Comparison of ENCODE assay signal across 16 mouse cellular contexts in the genomic region with DNA sequence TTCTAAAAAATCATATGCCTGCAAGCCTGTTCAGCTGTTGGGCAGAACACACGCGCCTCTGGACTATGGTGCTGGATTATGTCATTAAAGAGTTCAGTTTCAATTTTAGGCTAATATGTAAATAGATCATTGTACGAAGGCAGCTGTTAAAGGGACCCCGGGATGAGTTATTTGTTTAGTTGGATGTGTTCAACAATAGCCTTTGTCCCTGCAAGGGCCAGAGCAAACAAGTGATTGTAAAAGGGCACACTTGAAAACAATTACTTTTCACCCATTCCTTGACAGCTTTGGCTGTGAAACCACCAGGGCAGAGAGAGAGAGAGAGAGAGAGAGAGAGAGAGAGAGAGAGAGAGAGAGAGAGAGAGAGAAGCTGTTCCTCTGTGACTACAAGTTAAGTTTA. TPM values are rescaled to one million over a fixed set of nuclear protein-coding genes. Genes with fewer than 3 reads are reported as not detected.
A peak's percentile ranks its signal among the peaks of the same experiment; 100 is the strongest.
DNase-seq lines count a peak whose midpoint lies in the region; ATAC-seq and TF ChIP-seq lines count a peak whose summit lies in the region.
"Had no signal": no experiment of that assay in that cellular context is flagged by ENCODE, and none has a peak within 500 bp of the region (broad histone marks: within the 10 kb centered on the region; RNA-seq: fewer than 3 reads in every experiment).

No protein-coding gene starts in this region.

- peaks cover 29% of the 10 kb centered on the region for H3K4me1 ChIP-seq in neural tube, embryonic 12.5 days
- H3K4me1 ChIP-seq in neural tube, embryonic 15.5 days = peaks cover 34% of the 10 kb centered on the region
- peaks cover 12% of the 10 kb centered on the region; the same call in 1 of the 2 replicates for H3K4me1 ChIP-seq in intestine, embryonic 14.5 days (replicated peaks; ENCODE audit: control insufficient read depth, insufficient read depth, low read length)
- no peaks in the 10 kb centered on the region; the same call in 1 of the 2 replicates for H3K4me1 ChIP-seq in stomach, postnatal 0 days (replicated peaks; ENCODE audit: control insufficient read depth, insufficient read depth)

- no peak overlapping the region for H3K9ac ChIP-seq in neural tube, embryonic 12.5 days
- H3K9ac ChIP-seq in neural tube, embryonic 15.5 days (replicated peaks) = no peak overlapping the region
- H3K9ac ChIP-seq in intestine, embryonic 14.5 days (ENCODE audit: low read length) = peak overlapping the region; percentile 8; the same call in 1 of the 2 replicates
- no peak overlapping the region for H3K9ac ChIP-seq in stomach, postnatal 0 days (ENCODE audit: low read length)
- H3K9ac ChIP-seq: hindbrain, embryonic 13.5 days; kidney, embryonic 15.5 days; liver, embryonic 14.5 days had no signal

- H3K4me3 ChIP-seq in neural tube, embryonic 12.5 days = no peak overlapping the region
- H3K4me3 ChIP-seq in neural tube, embryonic 15.5 days (replicated peaks) = no peak overlapping the region
- H3K4me3 ChIP-seq in intestine, embryonic 14.5 days (ENCODE audit: low read depth, low read length) = peak overlapping the region; percentile 13; the same call in 1 of the 2 replicates
- H3K4me3 ChIP-seq in stomach, postnatal 0 days (ENCODE audit: low read depth, low read length) = no peak overlapping the region
- H3K4me3 ChIP-seq: erythroblast, embryonic 14.5 days; hindbrain, embryonic 13.5 days; kidney, embryonic 15.5 days; megakaryocyte, embryonic 14.5 days had no signal

- ATAC-seq in neural tube, embryonic 12.5 days (ENCODE audit: low FRiP score, low read depth) = no peak
- no peak for ATAC-seq in neural tube, embryonic 15.5 days (ENCODE audit: low FRiP score)
- ATAC-seq in intestine, embryonic 14.5 days (replicated peaks; ENCODE audit: low FRiP score, low TSS enrichment, low read depth) = no peak
- ATAC-seq in stomach, postnatal 0 days (ENCODE audit: low FRiP score, low TSS enrichment) = no peak
- no peak for ATAC-seq in megakaryocyte, adult 5-6 weeks (ENCODE audit: poor library complexity, severe bottlenecking)

- no peak for TF ChIP-seq CTCF in stomach, postnatal 0 days (IDR thresholded peaks at IDR 0.05; ENCODE audit: low read depth)

- H3K4me2 ChIP-seq in neural tube, embryonic 12.5 days (replicated peaks) = peak overlapping the region; percentile 22
- H3K4me2 ChIP-seq in neural tube, embryonic 15.5 days = no peak overlapping the region
- peak overlapping the region; percentile 84 for H3K4me2 ChIP-seq in intestine, embryonic 14.5 days (ENCODE audit: low read length)
- H3K4me2 ChIP-seq in stomach, postnatal 0 days (replicated peaks; ENCODE audit: low read depth) = 0 out of 2 replicates have a peak overlapping the region, but pooled peaks have one; percentile 13
- H3K4me2 ChIP-seq: kidney, embryonic 15.5 days had no signal

- WGBS in neural tube, embryonic 12.5 days = 8% methylated on average over 4 of the region's 4 CpGs
- WGBS in neural tube, embryonic 15.5 days = 10% methylated on average over 4 of the region's 4 CpGs
- 10% methylated on average over 4 of the region's 4 CpGs for WGBS in intestine, embryonic 14.5 days
- 17% methylated on average over 4 of the region's 4 CpGs for WGBS in stomach, postnatal 0 days

- no peaks in the 10 kb centered on the region for H3K36me3 ChIP-seq in neural tube, embryonic 12.5 days
- H3K36me3 ChIP-seq in neural tube, embryonic 15.5 days = no peaks in the 10 kb centered on the region
- peaks cover 4% of the 10 kb centered on the region; the same call in 1 of the 2 replicates for H3K36me3 ChIP-seq in intestine, embryonic 14.5 days (ENCODE audit: control insufficient read depth, insufficient read depth, low read length)
- no peaks in the 10 kb centered on the region for H3K36me3 ChIP-seq in stomach, postnatal 0 days (ENCODE audit: control insufficient read depth, insufficient read depth, low read length)
- H3K36me3 ChIP-seq: G1E; hindbrain, embryonic 13.5 days; kidney, embryonic 15.5 days had no signal

- no peaks in the 10 kb centered on the region for H3K9me3 ChIP-seq in neural tube, embryonic 12.5 days
- H3K9me3 ChIP-seq in neural tube, embryonic 15.5 days (replicated peaks) = no peaks in the 10 kb centered on the region
- H3K9me3 ChIP-seq in intestine, embryonic 14.5 days (ENCODE audit: control insufficient read depth, low read length) = no peaks in the 10 kb centered on the region
- H3K9me3 ChIP-seq in stomach, postnatal 0 days (ENCODE audit: control insufficient read depth, low read length) = no peaks in the 10 kb centered on the region
- H3K9me3 ChIP-seq: G1E; hindbrain, embryonic 13.5 days; kidney, embryonic 15.5 days; megakaryocyte, embryonic 14.5 days had no signal

- peak; percentile 34 for DNase-seq in layer of hippocampus, adult 9-11 months
- DNase-seq in layer of hippocampus, postnatal 10 days (ENCODE audit: low spot score in 2 of 2) = no peak
- DNase-seq in intestine, embryonic 14.5 days (ENCODE audit: low spot score) = no peak
- DNase-seq in stomach, postnatal 0 days (ENCODE audit: low spot score) = no peak
- DNase-seq in cerebellum, adult 11-12 months = no peak
- DNase-seq: adrenal gland, postnatal 10 days; cerebellum, postnatal 36 days had no signal

- TF ChIP-seq EP300 in stomach, postnatal 0 days (optimal IDR thresholded peaks at IDR 0.05) = no peak

- H3K27ac ChIP-seq in neural tube, embryonic 12.5 days = no peak overlapping the region
- no peak overlapping the region for H3K27ac ChIP-seq in neural tube, embryonic 15.5 days (replicated peaks)
- H3K27ac ChIP-seq in intestine, embryonic 14.5 days (ENCODE audit: low read depth) = no peak overlapping the region
- no peak overlapping the region for H3K27ac ChIP-seq in stomach, postnatal 0 days (replicated peaks)
- H3K27ac ChIP-seq: hindbrain, embryonic 13.5 days; kidney, embryonic 15.5 days; liver, embryonic 14.5 days had no signal

- H3K27me3 ChIP-seq in neural tube, embryonic 12.5 days (replicated peaks) = peaks cover 30% of the 10 kb centered on the region
- H3K27me3 ChIP-seq in neural tube, embryonic 15.5 days (replicated peaks) = peaks cover 19% of the 10 kb centered on the region
- peaks cover 11% of the 10 kb centered on the region; the same call in 1 of the 2 replicates for H3K27me3 ChIP-seq in intestine, embryonic 14.5 days (replicated peaks; ENCODE audit: control insufficient read depth, insufficient read depth, low read length)
- peaks cover 6% of the 10 kb centered on the region; the same call in 1 of the 2 replicates for H3K27me3 ChIP-seq in stomach, postnatal 0 days (ENCODE audit: control insufficient read depth, insufficient read depth, low read length)

RNA-seq across cellular contexts. Expression of a gene that starts 3.6 kb away (rescaled TPM):
- 1 to 10 TPM; 3.4 to 4.2 TPM for total RNA-seq in layer of hippocampus, postnatal 10 days (2021)
- 2.3 and 2.8 TPM in 2 replicates for polyA plus RNA-seq in neural tube, embryonic 12.5 days (2016; fragmentation: Nextera tagmentation; extraction: Ambion mirVana)
- 5.1 and 7.2 TPM in 2 replicates for polyA plus RNA-seq in neural tube, embryonic 15.5 days (2015; fragmentation: Nextera tagmentation; extraction: Ambion mirVana)
- 20.2 and 22.1 TPM in 2 replicates for polyA plus RNA-seq in intestine, embryonic 14.5 days (2014; fragmentation: Nextera tagmentation; extraction: Ambion mirVana)
- 8.4 and 10.6 TPM in 2 replicates for polyA plus RNA-seq in stomach, postnatal 0 days (2015; fragmentation: Nextera tagmentation; extraction: Ambion mirVana)
- not detected in 2 replicates for total RNA-seq in megakaryocyte, adult 5-6 weeks (2015)
- not detected in 2 replicates for total RNA-seq in megakaryocyte, adult 5-6 weeks (2017)
- polyA plus RNA-seq: erythroblast, embryonic 14.5 days; G1E had no signal
